Mouse (Mus musculus): Measurements from ENCODE around the gene Mtmr2. TPM values are rescaled to one million over a fixed set of nuclear protein-coding genes. Genes with fewer than 3 reads are reported as not detected.
A peak's percentile ranks its signal among the peaks of the same experiment; 100 is the strongest.

The Mtmr2 gene
- polyA plus RNA-seq, 1 experiment from 2014 or later = 60.6 TPM

GRCm38 (mm10) chr9:13716316-13717099 is 31.7 kb upstream of the Mtmr2 start:
- H3K27ac ChIP-seq (replicated peaks; ENCODE audit: low read depth, low read length) = no peak overlapping the region
- no peaks in the 10 kb centered on the region for H3K36me3 ChIP-seq (ENCODE audit: control insufficient read depth, insufficient read depth, low read length)
- H3K27me3 ChIP-seq (ENCODE audit: control insufficient read depth, insufficient read depth, low read length) = no peaks in the 10 kb centered on the region
- WGBS = 27% methylated on average over 8 of the region's 8 CpGs
- no peak overlapping the region for H3K4me2 ChIP-seq (ENCODE audit: low read length)
- no peak overlapping the region for H3K9ac ChIP-seq (replicated peaks; ENCODE audit: low read length)
- peak; percentile 58; the same call in 1 of the 2 replicates for ATAC-seq (ENCODE audit: low FRiP score, low TSS enrichment)
- no peak overlapping the region for H3K4me3 ChIP-seq (replicated peaks; ENCODE audit: low read depth, low read length)
- DNase-seq = peak; percentile 95
- H3K9me3 ChIP-seq (ENCODE audit: control insufficient read depth, low read length) = no peaks in the 10 kb centered on the region
- H3K4me1 ChIP-seq (ENCODE audit: control insufficient read depth, insufficient read depth, low read length) = no peaks in the 10 kb centered on the region

GRCm38 (mm10) chr9:13748798-13749674 is 826 bp downstream of the Mtmr2 start:
- under 1% methylated on average over 60 of the region's 60 CpGs for WGBS
- peak overlapping the region; percentile 98 for H3K4me3 ChIP-seq (replicated peaks; ENCODE audit: low read depth, low read length)
- DNase-seq = peak; percentile 98
- H3K27me3 ChIP-seq (ENCODE audit: control insufficient read depth, insufficient read depth, low read length) = no peaks in the 10 kb centered on the region
- peaks cover 8% of the 10 kb centered on the region; the same call in 1 of the 2 replicates for H3K4me1 ChIP-seq (ENCODE audit: control insufficient read depth, insufficient read depth, low read length)
- peak; percentile 100 for ATAC-seq (ENCODE audit: low FRiP score, low TSS enrichment)
- H3K9ac ChIP-seq (replicated peaks; ENCODE audit: low read length) = peak overlapping the region; percentile 97
- H3K9me3 ChIP-seq (ENCODE audit: control insufficient read depth, low read length) = 0 out of 2 replicates have a peak, but pooled peaks cover 7% of the 10 kb centered on the region
- peak overlapping the region; percentile 79 for H3K4me2 ChIP-seq (ENCODE audit: low read length)
- H3K27ac ChIP-seq (replicated peaks; ENCODE audit: low read depth, low read length) = peak overlapping the region; percentile 89
- no peaks in the 10 kb centered on the region for H3K36me3 ChIP-seq (ENCODE audit: control insufficient read depth, insufficient read depth, low read length)

GRCm38 (mm10) chr9:13749675-13749998 is 1.4 kb downstream of the Mtmr2 start:
- peak overlapping the region; percentile 89 for H3K27ac ChIP-seq (replicated peaks; ENCODE audit: low read depth, low read length)
- peak overlapping the region; percentile 98 for H3K4me3 ChIP-seq (replicated peaks; ENCODE audit: low read depth, low read length)
- ATAC-seq (ENCODE audit: low FRiP score, low TSS enrichment) (no peak), DNase-seq (no peak)
- peak overlapping the region; percentile 97 for H3K9ac ChIP-seq (replicated peaks; ENCODE audit: low read length)
- 3% methylated on average over 7 of the region's 7 CpGs for WGBS
- H3K27me3 ChIP-seq (ENCODE audit: control insufficient read depth, insufficient read depth, low read length) = no peaks in the 10 kb centered on the region
- peak overlapping the region; percentile 79 for H3K4me2 ChIP-seq (ENCODE audit: low read length)
- 0 out of 2 replicates have a peak, but pooled peaks cover 7% of the 10 kb centered on the region for H3K9me3 ChIP-seq (ENCODE audit: control insufficient read depth, low read length)
- no peaks in the 10 kb centered on the region for H3K36me3 ChIP-seq (ENCODE audit: control insufficient read depth, insufficient read depth, low read length)
- H3K4me1 ChIP-seq (ENCODE audit: control insufficient read depth, insufficient read depth, low read length) = peaks cover 8% of the 10 kb centered on the region; the same call in 1 of the 2 replicates

GRCm38 (mm10) chr9:13752543-13752942 is 4.3 kb downstream of the Mtmr2 start:
- Histone ChIP-seq H3K4me3 (replicated peaks; ENCODE audit: low read depth, low read length) (no peak overlapping the region), H3K36me3 (ENCODE audit: control insufficient read depth, insufficient read depth, low read length) (no peaks in the 10 kb centered on the region), H3K4me1 (ENCODE audit: control insufficient read depth, insufficient read depth, low read length) (peaks cover 8% of the 10 kb centered on the region; the same call in 1 of the 2 replicates), H3K4me2 (ENCODE audit: low read length) (no peak overlapping the region), H3K9ac (replicated peaks; ENCODE audit: low read length) (no peak overlapping the region), H3K27me3 (ENCODE audit: control insufficient read depth, insufficient read depth, low read length) (no peaks in the 10 kb centered on the region), H3K27ac (replicated peaks; ENCODE audit: low read depth, low read length) (no peak overlapping the region), H3K9me3 (ENCODE audit: control insufficient read depth, low read length) (0 out of 2 replicates have a peak, but pooled peaks cover 7% of the 10 kb centered on the region)
- 92% methylated on average over 4 of the region's 4 CpGs for WGBS
- DNase-seq = no peak
- no peak for ATAC-seq (ENCODE audit: low FRiP score, low TSS enrichment)

- Histone ChIP-seq H3K4me1 (ENCODE audit: control insufficient read depth, insufficient read depth, low read length) (no peaks in the 10 kb centered on the region), H3K9ac (replicated peaks; ENCODE audit: low read length) (no peak overlapping the region), H3K4me3 (replicated peaks; ENCODE audit: low read depth, low read length) (no peak overlapping the region), H3K27ac (replicated peaks; ENCODE audit: low read depth, low read length) (no peak overlapping the region), H3K27me3 (ENCODE audit: control insufficient read depth, insufficient read depth, low read length) (no peaks in the 10 kb centered on the region), H3K9me3 (ENCODE audit: control insufficient read depth, low read length) (peaks cover 5% of the 10 kb centered on the region; the same call in 1 of the 2 replicates), H3K36me3 (ENCODE audit: control insufficient read depth, insufficient read depth, low read length) (no peaks in the 10 kb centered on the region; the same call in 1 of the 2 replicates), H3K4me2 (ENCODE audit: low read length) (no peak overlapping the region)
- ATAC-seq (ENCODE audit: low FRiP score, low TSS enrichment) (no peak), DNase-seq (no peak)
- WGBS = 95% methylated on average over 3 of the region's 3 CpGs
Observed at GRCm38 (mm10) chr9:13760430-13760829, 12.2 kb downstream of the Mtmr2 start.

- H3K9ac ChIP-seq (replicated peaks; ENCODE audit: low read length) = no peak overlapping the region
- H3K27ac ChIP-seq (replicated peaks; ENCODE audit: low read depth, low read length) = no peak overlapping the region
- ATAC-seq (ENCODE audit: low FRiP score, low TSS enrichment) (no peak), DNase-seq (no peak)
- WGBS = 56% methylated on average over 2 of the region's 2 CpGs
- H3K36me3 ChIP-seq (ENCODE audit: control insufficient read depth, insufficient read depth, low read length) = no peaks in the 10 kb centered on the region; the same call in 1 of the 2 replicates
- no peaks in the 10 kb centered on the region for H3K9me3 ChIP-seq (ENCODE audit: control insufficient read depth, low read length)
- H3K4me2 ChIP-seq (ENCODE audit: low read length) = no peak overlapping the region
- no peak overlapping the region for H3K4me3 ChIP-seq (replicated peaks; ENCODE audit: low read depth, low read length)
- H3K27me3 ChIP-seq (ENCODE audit: control insufficient read depth, insufficient read depth, low read length) = no peaks in the 10 kb centered on the region
- H3K4me1 ChIP-seq (ENCODE audit: control insufficient read depth, insufficient read depth, low read length) = no peaks in the 10 kb centered on the region
Observed at GRCm38 (mm10) chr9:13765624-13766023, 17.4 kb downstream of the Mtmr2 start.

GRCm38 (mm10) chr9:13766570-13766969 is 18.4 kb downstream of the Mtmr2 start:
- Histone ChIP-seq H3K27ac (replicated peaks; ENCODE audit: low read depth, low read length) (no peak overlapping the region), H3K4me2 (ENCODE audit: low read length) (no peak overlapping the region)

GRCm38 (mm10) chr9:13774732-13775131 is 26.5 kb downstream of the Mtmr2 start:
- no peaks in the 10 kb centered on the region for H3K9me3 ChIP-seq (ENCODE audit: control insufficient read depth, low read length)
- no peak overlapping the region for H3K4me3 ChIP-seq (replicated peaks; ENCODE audit: low read depth, low read length)
- ATAC-seq (ENCODE audit: low FRiP score, low TSS enrichment) (no peak), DNase-seq (no peak)
- no peak overlapping the region for H3K9ac ChIP-seq (replicated peaks; ENCODE audit: low read length)
- 96% methylated on average over 1 of the region's 1 CpGs for WGBS
- H3K36me3 ChIP-seq (ENCODE audit: control insufficient read depth, insufficient read depth, low read length) = no peaks in the 10 kb centered on the region
- H3K27ac ChIP-seq (replicated peaks; ENCODE audit: low read depth, low read length) = no peak overlapping the region
- no peak overlapping the region for H3K4me2 ChIP-seq (ENCODE audit: low read length)
- no peaks in the 10 kb centered on the region for H3K27me3 ChIP-seq (ENCODE audit: control insufficient read depth, insufficient read depth, low read length)
- no peaks in the 10 kb centered on the region for H3K4me1 ChIP-seq (ENCODE audit: control insufficient read depth, insufficient read depth, low read length)

More at GRCm38 (mm10) chr9:13766570-13766969, 18.4 kb downstream of the Mtmr2 start:
- Histone ChIP-seq H3K36me3 (ENCODE audit: control insufficient read depth, insufficient read depth, low read length) (no peaks in the 10 kb centered on the region; the same call in 1 of the 2 replicates), H3K4me3 (replicated peaks; ENCODE audit: low read depth, low read length) (no peak overlapping the region), H3K9ac (replicated peaks; ENCODE audit: low read length) (no peak overlapping the region), H3K9me3 (ENCODE audit: control insufficient read depth, low read length) (no peaks in the 10 kb centered on the region), H3K27me3 (ENCODE audit: control insufficient read depth, insufficient read depth, low read length) (no peaks in the 10 kb centered on the region), H3K4me1 (ENCODE audit: control insufficient read depth, insufficient read depth, low read length) (no peaks in the 10 kb centered on the region)
- 84% methylated on average over 7 of the region's 7 CpGs for WGBS
- DNase-seq = no peak
- no peak for ATAC-seq (ENCODE audit: low FRiP score, low TSS enrichment)
